Mouse (Mus musculus) G1E (cell line): ENCODE measurements around the gene U90926.

Experiments
- CTCF ChIP-seq: IDR thresholded peaks from 2 replicates; pipeline ENCODE4 v1.5.1; 2012; ENCODE audit warnings: low read depth, low read length, inconsistent platforms, mixed read lengths
- GATA1 ChIP-seq: IDR thresholded peaks from 2 replicates; pipeline ENCODE4 v1.6.1; 2012; ENCODE audit warnings: borderline replicate concordance, low read length, inconsistent platforms, mixed read lengths
- POLR2AphosphoS5 ChIP-seq: IDR thresholded peaks from 2 replicates; pipeline ENCODE4 v1.6.1; 2012; ENCODE audit warnings: low read depth, low read length, inconsistent platforms; ENCODE audit not compliant: insufficient replicate concordance
- TAL1 ChIP-seq: conservative IDR thresholded peaks from 2 replicates; pipeline ENCODE4 v1.6.1; 2012; ENCODE audit warnings: low read depth, low read length, inconsistent platforms, mixed read lengths

- no peak for TF ChIP-seq CTCF
- TF ChIP-seq GATA1 = no peak
- TF ChIP-seq TAL1 = no peak
- TF ChIP-seq POLR2AphosphoS5 = no peak
Measured at GRCm38 (mm10) chr5:92230306-92230705, 15.1 kb upstream of the U90926 start.
